Mouse (Mus musculus): ENCODE results near the gene Il18. TPM values are rescaled to one million over a fixed set of nuclear protein-coding genes. Genes with fewer than 3 reads are reported as not detected.
"Not testable (repeated sequence)": the region's sequence is repeated elsewhere in the genome, so short reads cannot be mapped to it uniquely, and the experiment has no call there.

The Il18 gene
- total RNA-seq, 2 experiments from 2014 or later: 0.90 to 1.2 TPM

GRCm38 (mm10) chr9:50603998-50604324 lies 49.3 kb downstream of the Il18 start:
- DNase-seq: no peak

GRCm38 (mm10) chr9:50604338-50604737 lies 49.7 kb downstream of the Il18 start:
- DNase-seq: no peak

- no peak for DNase-seq
These were observed 57.5 kb downstream of the Il18 start for GRCm38 (mm10) chr9:50612115-50612514.

- no peak for DNase-seq
These were observed 61.5 kb downstream of the Il18 start for GRCm38 (mm10) chr9:50616161-50616560.

GRCm38 (mm10) chr9:50616766-50617603 lies 62.4 kb downstream of the Il18 start, which contains the start of the genes Pih1d2 and Nkapd1:
Pih1d2 (plus strand) TSS chr9:50617321.
Nkapd1 (minus strand) TSS chr9:50617464.
- peak; percentile 70 for DNase-seq

GRCm38 (mm10) chr9:50617794-50618330 lies 63.2 kb downstream of the Il18 start:
- no peak for DNase-seq

GRCm38 (mm10) chr9:50630903-50631302 lies 76.3 kb downstream of the Il18 start:
- not testable (repeated sequence) for DNase-seq

Other genes starting within 250 kb of the Il18 start
- 100 to 1,000 TPM; 606 to 671 TPM for gene Rpl10-ps3, start 209.9 kb upstream of the Il18 start, total RNA-seq (2021)
- not detected for gene Plet1, start 60.3 kb upstream of the Il18 start, total RNA-seq (2021)
- gene Pts, start 26.1 kb upstream of the Il18 start, total RNA-seq (2021): 10 to 100 TPM; 19.0 to 19.3 TPM
- under 1 TPM; 0.14 to 0.27 TPM for gene Bco2, start 354 bp downstream of the Il18 start, total RNA-seq (2021)
- gene Tex12, start 6.5 kb downstream of the Il18 start, total RNA-seq (2021): not detected
- 100 to 1,000 TPM; 321 to 381 TPM for gene Sdhd, start 49.0 kb downstream of the Il18 start, total RNA-seq (2021)
- 100 to 1,000 TPM; 140 to 148 TPM for gene Timm8b, start 49.1 kb downstream of the Il18 start, total RNA-seq (2021)
- under 1 TPM; 0.27 to 0.42 TPM for gene Pih1d2, start 62.5 kb downstream of the Il18 start, total RNA-seq (2021)
- gene Nkapd1, start 62.6 kb downstream of the Il18 start, total RNA-seq (2021): 10 to 100 TPM; 12.2 to 16.0 TPM
- 100 to 1,000 TPM; 196 to 235 TPM for gene Dlat, start 105.0 kb downstream of the Il18 start, total RNA-seq (2021)
- 1 to 10 TPM; 6.2 to 9.3 TPM for gene Dixdc1, start 184.7 kb downstream of the Il18 start, total RNA-seq (2021)
- gene 2310030G06Rik, start 191.7 kb downstream of the Il18 start, total RNA-seq (2021): 1 to 10 TPM; 1.8 to 2.2 TPM
- 100 to 1,000 TPM; 667 to 687 TPM for gene Cryab, start 196.5 kb downstream of the Il18 start, total RNA-seq (2021)
- gene Hspb2, start 197.5 kb downstream of the Il18 start, total RNA-seq (2021): 100 to 1,000 TPM; 120 to 128 TPM
- 1 to 10 TPM; 4.0 to 4.9 TPM for gene Fdxacb1, start 213.4 kb downstream of the Il18 start, total RNA-seq (2021)
- gene Alg9, start 220.2 kb downstream of the Il18 start, total RNA-seq (2021): 10 to 100 TPM in 1 of 2 experiments, 1 to 10 TPM in 1; 8.2 to 13.4 TPM
- 10 to 100 TPM; 11.4 to 12.6 TPM for gene 1110032A03Rik, start 220.7 kb downstream of the Il18 start, total RNA-seq (2021)

All from gastrocnemius, postnatal 10 days (tissue).